Mouse (Mus musculus) cerebellum, adult 9-10 months (tissue): ENCODE results near the gene Polr2l.

ENCODE experiments used
- DNase-seq: peaks from one replicate; pipeline ENCODE4 v3.0.0; 2022

Gene Polr2l

GRCm38 (mm10) chr7:141466607-141467148 lies 8.3 kb downstream of the Polr2l start:
- no peak for DNase-seq

GRCm38 (mm10) chr7:141466045-141466394 lies 8.9 kb downstream of the Polr2l start:
- DNase-seq: no peak

GRCm38 (mm10) chr7:141465388-141466044 lies 9.4 kb downstream of the Polr2l start:
- no peak for DNase-seq

DNA sequence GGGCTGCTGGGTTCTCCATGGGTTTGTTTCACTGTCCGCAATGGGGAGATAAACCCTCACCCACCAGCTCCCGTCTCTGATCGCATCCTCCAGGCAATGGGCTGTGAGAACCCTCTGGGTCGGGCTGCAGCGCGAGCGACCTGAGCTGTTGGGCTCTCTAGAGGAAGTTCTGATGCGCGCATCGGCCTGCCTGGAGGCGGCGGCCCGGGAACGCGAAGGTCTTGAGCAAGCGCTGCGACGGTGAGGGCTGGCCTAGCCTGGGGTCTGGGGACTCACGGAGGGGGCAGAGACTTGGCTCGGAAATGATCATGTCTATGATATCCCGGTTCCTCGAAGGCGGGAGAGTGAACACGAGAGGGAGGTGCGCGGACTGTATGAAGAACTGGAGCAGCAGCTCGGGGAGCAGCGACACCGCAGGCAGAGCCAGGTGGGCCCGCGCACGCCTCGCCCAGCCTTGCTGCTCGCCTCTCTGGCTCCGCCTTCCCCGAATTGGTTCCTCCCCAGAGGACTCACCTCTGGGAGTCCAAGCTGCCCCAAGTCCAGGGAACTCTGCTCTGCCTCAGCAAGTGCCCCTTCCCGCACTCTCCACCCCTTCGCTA lies 10.2 kb downstream of the Polr2l start:
- no peak for DNase-seq

DNA sequence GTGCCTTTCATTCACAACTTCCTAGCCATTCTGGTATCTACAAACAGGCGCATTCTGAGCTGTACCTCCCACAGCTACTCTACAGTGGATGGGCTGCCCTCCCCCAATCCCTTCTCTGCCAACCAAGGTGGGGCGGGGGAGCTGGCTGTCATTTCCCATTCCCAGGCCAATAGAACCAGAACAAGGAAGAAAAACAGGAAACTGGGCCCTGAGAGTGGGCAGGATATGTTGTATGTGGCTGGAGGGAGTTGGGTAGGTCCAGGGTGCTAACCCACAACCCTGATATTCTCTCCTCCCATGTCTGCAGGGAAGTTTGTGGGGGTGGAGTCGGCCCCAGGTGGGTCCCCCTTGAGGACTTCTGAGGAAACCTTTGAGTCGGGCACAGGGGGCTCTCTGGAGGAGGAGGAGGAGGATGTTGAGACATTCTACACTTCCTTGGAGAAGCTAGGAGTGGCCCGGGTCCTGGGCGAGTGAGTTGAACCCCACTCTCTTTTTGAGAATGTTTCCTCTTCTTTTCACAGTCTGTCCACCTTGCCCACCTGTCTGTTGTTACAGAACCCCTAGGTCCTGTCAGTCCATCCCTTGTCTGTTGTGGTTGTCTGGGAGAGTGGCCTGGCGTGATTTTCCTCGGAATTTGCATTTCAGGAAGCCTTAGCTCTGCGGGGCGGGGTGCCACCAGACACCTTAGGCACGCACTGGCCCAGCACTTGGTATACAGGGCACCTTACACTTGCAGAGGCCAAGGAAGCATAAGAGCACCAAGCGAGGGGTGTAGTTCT lies 10.9 kb downstream of the Polr2l start:
- no peak for DNase-seq

GRCm38 (mm10) chr7:141462333-141462821 lies 12.6 kb downstream of the Polr2l start:
- no peak for DNase-seq

DNA sequence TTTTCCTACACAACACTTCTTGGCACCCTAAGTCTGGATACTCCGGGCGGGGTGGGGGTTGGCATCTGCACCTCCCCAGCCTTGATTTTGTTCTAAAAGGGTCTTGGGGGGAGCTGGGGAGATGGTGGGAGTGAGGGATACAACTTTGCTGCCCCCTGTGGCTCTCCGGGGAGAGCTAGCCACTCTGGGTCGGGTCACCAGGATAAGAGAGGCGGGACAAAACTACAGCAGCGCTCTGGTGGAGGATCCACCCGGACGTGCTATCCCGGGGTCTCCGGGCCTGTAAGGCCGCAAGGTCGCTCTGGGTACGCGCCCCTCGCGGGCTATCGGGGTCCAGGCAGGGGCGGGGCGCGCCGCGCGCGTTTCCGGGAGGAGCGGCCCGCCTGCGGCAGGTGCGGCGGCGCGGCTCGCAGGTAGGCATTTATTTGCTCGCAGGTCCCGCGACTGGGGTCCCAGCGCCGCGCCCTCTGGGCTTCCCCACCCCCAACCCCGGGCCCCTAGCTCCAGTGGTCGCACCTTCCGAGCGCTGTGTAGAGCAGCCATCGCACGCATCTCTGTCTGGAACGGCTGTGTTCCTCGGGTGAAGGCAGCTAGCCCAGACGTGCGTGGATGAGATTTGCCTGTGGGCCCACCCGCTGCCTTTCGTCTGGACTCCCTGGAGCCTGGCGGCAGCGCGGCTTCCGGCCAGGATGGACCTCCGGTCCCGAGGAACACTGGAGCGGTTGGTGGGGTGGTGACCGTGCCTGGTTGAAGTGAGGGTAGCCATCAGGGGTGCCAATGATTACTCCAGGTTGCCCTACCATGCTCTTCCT lies 13.2 kb downstream of the Polr2l start:
- no peak for DNase-seq

DNA sequence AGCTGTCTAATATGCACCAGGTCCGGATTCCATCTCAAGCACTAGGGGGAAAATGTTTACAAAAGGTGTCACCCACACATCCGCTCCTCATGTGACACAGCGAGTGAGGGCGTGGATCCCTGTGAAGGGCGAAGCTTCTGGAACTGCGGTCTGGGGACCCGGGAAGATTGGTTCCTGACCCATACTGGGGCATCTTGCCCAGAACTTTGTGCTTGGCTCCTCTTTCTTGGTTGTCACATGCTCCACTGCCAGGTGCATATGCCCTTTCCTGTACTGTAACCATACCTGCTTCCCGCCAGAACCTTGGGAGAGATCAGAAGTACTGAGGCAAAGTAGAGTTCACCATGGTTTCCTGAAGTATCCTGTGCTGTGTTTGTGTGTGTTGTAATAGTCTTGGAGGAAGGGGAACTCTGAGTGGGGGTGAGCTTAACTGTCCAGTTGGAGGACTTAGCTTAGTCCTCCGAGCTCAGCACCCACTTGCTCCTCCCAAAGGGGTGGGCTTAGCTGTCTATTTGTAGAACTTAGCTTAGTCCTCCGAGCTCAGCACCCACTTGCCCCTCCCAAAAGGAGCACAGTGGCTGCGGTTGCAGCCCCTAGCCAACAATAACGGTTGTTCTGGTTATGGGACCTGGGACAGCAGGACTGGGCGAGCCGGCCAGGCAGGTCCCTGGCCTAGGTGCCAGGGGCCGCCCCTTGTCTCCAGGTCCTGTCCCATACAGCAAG lies 14.4 kb downstream of the Polr2l start, which contains the start of gene Cracr2b:
Cracr2b (plus strand) TSS at position 704 of the 723 bp plus-strand sequence.
- DNase-seq: no peak

DNA sequence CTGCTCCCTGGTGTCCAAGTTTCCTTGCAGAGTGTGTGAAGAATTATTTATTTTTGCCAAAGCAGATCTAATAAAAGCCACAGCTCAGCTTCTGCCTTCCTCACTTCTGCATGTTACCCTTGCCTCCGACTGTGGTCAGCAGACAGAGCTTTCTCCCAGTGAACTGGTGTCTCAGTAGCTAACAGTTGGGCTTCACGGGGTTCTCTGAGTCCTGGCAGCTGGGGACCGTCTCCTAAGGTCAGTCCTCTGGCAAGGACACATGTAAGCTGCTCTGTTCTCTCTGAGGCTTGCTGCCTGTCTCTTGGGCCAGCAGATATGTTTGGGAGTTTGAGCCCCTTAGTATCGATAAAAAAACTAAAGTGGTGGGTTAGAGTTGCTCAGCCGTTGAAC lies 14.9 kb downstream of the Polr2l start:
- DNase-seq: no peak

- DNase-seq: peak; percentile 88
Observed at GRCm38 (mm10) chr7:141459301-141459711, 15.6 kb downstream of the Polr2l start.

GRCm38 (mm10) chr7:141458661-141459060 lies 16.3 kb downstream of the Polr2l start:
- no peak for DNase-seq

- peak; percentile 77 for DNase-seq
Observed at GRCm38 (mm10) chr7:141457986-141458660, 16.8 kb downstream of the Polr2l start.

DNA sequence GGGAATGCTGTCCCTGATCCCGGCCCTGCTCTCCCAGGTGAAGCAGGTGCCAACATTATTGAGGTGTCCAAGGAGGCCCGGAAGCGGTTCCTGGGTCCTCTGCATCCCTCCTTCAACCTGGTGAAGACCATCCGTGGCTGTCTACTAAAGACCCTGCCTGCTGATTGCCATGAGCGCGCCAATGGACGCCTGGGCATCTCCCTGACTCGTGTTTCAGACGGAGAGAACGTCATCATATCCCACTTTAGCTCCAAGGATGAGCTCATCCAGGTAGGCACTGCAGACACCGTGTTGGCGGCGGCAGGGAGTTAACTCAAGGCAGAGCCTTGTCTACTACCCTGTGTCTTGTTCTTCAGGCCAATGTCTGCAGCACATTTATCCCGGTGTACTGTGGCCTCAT lies 17.7 kb downstream of the Polr2l start:
- no peak for DNase-seq

DNA sequence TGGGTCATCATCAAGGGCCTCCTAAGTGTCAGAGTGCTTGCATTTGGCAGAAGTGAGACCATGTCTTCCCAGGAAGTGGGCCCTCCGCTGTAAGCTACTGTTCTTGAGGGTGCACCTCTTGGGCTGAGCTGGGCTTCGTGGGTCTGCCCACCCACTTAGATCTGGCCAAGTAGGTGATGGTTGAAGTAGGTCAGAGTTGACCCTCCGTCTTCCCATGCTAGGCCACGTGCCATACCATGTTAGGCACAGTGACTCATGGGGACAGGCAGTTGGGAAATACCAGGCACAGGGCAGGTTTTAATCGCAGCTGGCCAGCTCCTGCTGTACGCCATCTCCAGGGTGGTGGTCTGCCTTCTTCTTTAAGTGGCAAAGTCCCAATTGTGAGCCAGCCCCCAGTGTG lies 18.2 kb downstream of the Polr2l start:
- DNase-seq: no peak

DNA sequence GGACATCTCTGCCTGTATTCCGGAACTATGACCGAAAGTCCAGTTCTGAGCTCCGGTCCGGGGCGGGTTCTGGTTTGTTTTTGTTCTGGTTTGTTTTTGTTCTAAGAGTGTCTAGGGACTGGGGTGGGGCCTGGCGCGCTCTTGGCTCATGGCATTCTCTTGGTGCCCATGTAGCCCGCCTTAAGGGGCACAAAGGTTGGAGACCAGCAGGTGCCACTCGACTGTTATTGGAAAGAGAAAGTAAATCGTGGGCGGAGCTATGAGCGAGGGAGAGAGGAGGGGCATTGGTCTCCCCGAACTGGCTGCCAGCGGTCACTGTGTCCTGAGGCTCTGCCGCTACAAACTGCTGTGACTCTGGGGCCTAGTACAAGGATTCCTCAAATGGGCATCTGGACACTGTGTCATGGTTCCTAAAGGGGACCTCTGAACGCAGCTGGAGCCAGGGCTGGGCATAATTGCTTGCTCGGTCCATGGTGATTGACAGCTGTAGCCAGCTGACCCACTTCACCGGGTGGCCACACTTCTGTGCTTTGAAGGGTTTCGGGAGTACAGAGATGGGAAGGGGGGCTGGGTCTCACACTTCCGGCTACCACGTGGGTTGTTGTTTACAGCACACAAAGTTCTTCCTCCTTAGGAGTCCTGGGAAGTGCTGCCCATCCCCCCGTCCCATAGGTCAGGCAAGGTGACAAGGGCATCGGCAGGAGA lies 19.2 kb downstream of the Polr2l start:
- peak; percentile 84 for DNase-seq

- DNase-seq: peak; percentile 90
Observed at GRCm38 (mm10) chr7:141454967-141455551, 19.9 kb downstream of the Polr2l start, which contains the start of gene Pnpla2. TSS of gene Pnpla2 (plus strand) at chr7:141455198.

DNA sequence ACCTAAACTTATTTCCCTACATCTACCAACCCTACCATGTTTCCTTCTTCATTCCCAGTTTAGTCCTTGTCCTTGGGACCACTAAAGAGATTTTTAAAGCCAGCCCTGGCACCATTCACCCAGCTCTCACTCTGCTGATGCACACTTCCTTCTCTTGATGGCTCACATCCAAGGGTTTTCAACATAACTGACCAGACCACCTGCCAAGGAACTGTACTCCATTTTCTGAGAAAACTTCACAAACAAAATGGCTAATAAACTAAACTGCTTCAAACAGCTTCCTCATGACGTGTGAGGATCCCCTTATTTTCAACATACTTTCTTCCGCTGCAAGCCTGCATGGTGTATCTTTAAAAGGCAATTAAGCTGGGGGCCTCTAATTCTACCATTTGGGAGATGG lies 21.3 kb downstream of the Polr2l start:
- no peak for DNase-seq

GRCm38 (mm10) chr7:141451928-141452327 lies 23.0 kb downstream of the Polr2l start:
- DNase-seq: no peak

DNA sequence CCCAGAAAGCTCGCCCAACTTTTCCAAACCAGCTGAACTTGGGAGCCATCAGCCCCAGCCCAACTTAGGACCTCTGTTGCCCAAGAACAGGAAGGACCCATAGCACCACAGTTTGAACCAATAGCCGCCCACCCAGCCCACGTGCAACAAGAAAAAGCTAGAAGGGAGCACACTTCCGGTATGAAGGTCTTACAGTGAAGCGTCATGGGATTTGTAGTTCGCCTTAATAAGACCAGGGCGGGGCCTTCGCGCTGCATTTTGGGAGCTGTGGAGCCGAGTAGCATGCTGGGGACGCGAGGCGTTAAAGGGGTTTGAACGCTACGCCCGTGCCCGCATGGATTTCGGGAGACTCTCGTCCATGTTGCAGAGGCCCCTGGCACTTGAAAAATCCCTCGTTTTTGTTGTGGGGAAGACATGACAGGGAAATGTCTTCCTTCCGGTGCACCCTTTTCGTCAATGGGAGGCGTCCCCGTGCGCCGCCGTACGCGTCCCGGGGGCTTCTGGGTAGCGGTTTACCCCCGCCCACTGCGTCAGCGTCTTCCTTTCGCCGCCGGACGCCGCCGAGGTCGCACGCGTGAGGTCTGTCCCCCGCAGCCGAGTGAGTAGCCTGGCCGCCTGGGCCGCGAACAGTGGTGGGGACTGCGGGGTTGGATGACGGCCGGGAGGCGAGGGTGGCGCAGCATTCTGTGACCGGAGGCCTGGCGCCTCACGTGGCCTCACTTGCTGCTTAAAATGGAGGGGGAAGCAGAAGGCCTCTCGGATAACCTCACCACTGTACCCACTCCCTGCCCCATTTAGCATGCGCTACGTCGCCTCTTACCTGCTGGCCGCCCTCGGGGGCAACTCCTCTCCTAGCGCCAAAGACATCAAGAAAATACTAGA lies 27.6 kb downstream of the Polr2l start, which contains the start of gene Rplp2:
Rplp2 (plus strand) TSS at position 261 of the 882 bp plus-strand sequence.
- DNase-seq: peak; percentile 94
